Mouse (Mus musculus) thymus, adult 2 months (tissue): ENCODE measurements around the gene Aamdc.

ENCODE experiments used
- CTCF ChIP-seq: fragments of 200-500 bp; IDR thresholded peaks from 2 replicates; pipeline ENCODE4 v1.5.1; 2012; ENCODE audit warnings: mild to moderate bottlenecking, control low read depth, low read length, moderate library complexity, borderline replicate concordance; ENCODE audit not compliant: control insufficient read depth, poor library complexity, insufficient read depth; ENCODE audit errors: extremely low read depth
- POLR2A ChIP-seq: fragments of 200-500 bp; IDR thresholded peaks from 2 replicates; pipeline ENCODE4 v1.6.1; 2012; ENCODE audit warnings: mild to moderate bottlenecking, low read length, control low read depth, moderate library complexity; ENCODE audit not compliant: control insufficient read depth, poor library complexity, insufficient read depth; ENCODE audit errors: extremely low read depth

- TF ChIP-seq CTCF (no peak), POLR2A (no peak)
Observed at GRCm38 (mm10) chr7:97623402-97623801, 44.1 kb upstream of the Aamdc start.
